Mouse (Mus musculus) T-helper 2 cell (primary cell): ENCODE measurements around the gene Rapgef3.

Experiments
- in situ Hi-C: fragments of 300-600 bp; cut with MboI, MseI; formaldehyde crosslinking; loops from one replicate; pipeline ENCODE4 v1.15.1; 2025; ENCODE audit warnings: high pct_unique_total_duplicates

Gene Rapgef3

DNA sequence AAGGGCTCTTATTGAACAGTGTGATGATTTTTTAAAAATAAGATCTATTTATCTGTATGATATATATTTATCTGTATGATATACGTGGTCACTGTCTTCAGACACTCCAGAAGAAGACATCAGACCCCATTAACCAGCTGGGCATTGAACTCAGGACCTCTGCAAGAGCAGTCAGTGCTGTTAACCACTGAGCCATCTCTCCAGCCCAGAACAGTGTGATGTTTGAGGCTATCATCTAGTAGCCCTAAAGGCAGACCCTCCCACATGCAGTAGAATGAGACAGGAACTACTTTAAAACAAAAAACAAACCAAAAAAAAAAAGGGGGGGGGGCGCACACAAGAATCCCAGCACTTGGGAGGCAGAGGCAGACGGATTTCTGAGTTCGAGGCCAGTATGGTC, 20.3 kb downstream of the Rapgef3 start:
- in situ Hi-C loops = no loop called here

DNA sequence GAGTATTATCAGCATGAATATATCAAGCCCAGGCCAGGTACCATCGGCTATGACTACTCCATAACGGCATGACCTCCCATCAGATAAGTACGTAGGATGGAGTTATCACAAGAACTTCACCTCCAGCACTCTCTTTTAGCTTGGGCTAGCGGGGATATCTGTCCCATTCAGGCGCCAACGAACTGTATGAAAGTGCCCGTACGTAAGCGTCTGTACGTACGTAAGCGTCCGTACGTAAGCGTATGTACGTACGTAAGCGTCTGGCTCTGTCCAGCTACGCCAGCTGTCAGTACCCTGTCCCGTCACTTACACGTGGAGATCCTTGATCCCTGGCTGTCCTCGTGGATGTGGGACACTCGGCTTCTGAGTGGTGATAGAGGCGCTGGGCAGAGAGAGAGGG, 21.0 kb downstream of the Rapgef3 start:
- in situ Hi-C loops = no loop called here

DNA sequence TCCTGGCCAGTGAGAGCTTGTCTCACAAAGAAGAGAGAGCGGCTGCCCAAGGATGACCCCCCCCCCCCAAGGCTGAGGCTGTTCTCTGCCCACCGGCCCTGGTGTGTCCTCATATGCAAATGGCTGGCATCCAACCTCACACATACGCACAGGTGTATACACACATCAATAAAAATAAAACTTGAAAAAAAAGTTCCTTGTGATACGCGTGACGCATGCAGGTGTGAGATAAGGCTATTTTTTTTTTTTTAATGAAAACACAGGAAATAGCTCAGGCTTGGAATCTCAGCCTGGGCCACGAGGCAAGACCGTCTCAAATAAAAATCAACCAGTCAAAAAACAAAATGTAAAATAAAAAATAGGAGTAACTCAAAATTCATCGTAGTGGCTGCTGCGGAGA, 21.5 kb downstream of the Rapgef3 start:
- in situ Hi-C loops = no loop called here

DNA sequence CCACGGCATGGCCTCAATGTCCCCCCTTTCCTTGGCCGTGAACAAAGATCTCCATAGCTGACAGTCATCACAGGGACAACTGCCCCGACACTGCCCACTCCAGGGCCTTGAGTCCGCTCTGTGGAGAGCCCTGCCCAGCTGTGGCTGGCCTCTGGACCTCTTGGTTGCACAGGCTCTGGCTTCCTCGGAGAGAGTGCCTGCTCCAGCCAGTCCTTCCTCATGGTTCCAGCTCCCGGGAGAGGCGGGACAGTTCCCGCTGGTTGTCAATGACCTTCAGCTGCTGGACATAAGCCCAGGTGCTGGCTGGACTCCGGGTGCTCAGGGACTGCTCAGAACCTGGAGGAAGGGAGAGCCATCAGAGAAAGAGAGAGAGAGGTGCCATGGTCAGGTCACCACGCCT, 22.4 kb downstream of the Rapgef3 start:
- in situ Hi-C loops = no loop called here

DNA sequence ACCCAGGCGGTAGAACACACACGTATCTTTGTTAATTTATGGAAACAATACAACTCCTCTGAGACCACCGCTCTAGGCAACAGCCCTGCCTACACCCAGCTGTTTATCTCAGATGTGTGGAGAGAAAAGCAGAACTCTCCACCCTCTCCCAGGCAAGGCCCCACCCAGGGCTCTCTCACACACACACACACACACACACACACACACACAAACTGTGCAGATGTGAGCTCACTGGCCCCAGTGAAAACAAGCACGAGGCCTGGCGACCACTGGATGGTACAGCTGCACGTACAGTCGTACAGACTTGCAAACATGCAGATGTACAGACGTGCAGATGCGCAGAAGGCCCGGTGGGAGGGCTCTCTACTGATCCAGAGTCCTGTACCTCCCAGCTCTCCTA, 22.8 kb downstream of the Rapgef3 start:
- in situ Hi-C loops = no loop called here

DNA sequence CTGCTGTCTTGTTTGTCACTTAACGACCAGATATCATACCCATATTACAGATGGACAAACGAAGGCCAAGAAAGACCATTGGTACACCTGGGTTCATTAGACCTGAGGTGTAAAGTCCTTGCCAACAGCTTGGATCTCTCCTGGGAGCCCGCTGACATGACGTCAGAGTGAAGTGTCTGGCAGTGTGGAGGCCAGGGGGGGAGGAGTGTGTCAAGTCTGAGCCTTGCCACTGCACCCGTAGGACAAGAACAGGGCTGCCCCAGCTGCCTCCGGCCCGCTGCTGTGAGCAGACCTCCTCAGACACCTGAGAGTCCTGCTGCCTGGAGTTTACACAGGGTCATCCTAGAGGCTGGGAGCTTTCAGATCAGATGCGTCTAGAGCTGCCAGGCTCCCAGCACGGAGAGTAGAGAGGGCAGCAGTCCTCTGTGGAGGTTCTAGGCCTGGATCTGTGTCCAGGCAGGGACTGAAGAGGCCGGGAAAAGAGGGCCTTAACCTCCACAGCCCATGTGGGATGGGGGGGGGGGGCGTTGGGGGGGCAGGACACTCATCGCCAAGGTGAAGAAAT, 23.7 kb downstream of the Rapgef3 start:
- in situ Hi-C loops = no loop called here

DNA sequence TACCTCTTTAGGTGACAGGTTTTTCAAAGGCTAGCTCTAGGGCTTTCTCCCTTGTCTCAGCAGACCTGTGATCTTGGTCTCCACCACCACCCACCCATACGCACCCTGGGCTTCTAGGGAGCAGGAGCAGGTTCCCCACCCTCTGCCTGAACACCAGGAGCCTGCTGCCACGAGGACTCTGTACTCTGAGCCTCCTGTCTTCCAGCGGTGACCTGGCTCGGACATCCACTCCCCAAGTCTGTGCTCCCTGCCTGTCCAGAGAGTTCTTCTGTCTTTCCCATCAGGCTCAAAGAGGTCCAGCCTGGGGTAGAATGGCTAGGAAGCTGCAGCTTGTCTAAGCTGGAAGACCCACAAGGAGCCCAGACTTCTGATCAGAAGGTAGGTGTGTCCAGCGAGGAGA, 24.6 kb downstream of the Rapgef3 start:
- in situ Hi-C loops = no loop called here

DNA sequence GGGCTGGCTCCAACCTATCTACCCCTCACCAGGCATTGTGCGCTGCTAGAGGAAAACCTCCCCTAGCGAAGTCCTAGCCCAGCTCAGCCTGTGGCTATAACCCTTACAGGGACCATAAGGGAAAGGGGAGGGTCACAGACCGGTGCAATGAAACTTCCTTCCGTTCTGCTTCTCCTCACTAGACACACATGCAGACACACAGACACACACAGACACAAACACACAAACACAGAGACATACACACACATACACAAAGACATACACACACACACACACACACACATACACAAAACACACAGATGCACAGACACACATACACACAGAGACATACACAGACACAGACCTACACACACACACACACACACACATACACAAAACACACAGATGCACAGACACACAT, 25.2 kb downstream of the Rapgef3 start:
- in situ Hi-C loops = no loop called here

DNA sequence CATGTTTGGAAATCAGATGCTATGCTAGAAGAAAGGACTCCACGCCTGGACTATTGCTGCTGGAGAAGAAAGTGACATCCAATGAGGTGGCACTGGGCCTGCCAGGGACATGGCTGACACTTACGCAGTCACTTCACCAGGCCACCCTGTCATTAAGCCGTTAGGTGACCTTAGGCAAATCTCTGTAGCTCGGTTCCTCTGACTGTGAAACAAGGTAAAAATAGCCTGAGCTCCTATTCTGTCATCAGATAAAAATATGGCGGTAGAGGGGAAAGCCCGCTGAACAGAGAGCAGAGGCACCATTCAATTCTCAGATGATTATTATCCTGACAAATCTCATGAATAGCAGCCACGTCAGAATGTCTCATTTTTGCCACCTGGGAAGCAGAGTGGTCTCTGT, 25.7 kb downstream of the Rapgef3 start:
- in situ Hi-C loops = no loop called here

DNA sequence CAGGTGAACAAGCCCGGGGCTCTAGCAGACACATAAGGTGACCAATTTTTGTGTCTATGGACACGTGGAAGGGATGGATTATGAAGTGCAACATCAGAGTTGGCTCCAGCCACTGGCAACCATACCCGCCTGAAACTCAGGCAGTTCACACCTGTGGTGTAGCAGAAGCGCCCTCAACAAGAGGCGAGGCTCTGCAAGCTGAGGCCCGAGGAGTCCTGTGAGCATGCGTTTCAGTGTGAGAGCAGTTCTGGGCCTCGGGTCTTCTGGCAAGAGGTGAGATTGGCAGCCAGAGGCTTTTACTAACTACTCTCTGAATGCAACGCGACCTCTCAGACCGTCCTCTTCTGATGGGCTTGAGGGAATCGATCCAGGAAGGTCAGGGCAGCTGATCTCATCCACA, 26.1 kb downstream of the Rapgef3 start:
- in situ Hi-C loops = no loop called here

DNA sequence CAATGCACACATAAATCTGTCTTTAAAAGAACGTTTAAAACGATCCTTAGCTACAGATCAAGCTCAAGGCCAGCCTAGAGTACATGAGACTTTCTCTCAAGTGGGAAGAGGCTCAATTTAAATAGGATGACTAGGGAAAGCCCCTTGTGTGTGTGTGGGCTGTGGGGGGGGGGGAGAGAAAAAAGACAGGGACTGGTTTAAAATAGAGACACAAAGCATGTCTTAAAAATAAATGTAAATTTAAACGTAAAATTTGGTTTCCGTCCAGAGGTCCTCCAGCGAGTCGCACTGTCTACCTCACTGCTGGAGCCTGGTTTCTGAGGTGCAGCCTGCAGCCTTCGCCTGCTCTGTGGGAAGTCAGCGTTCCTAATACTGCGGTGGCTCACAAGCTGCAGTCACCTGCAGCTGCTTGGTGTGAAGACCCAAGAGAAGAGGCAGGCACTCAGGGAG, 27.5 kb downstream of the Rapgef3 start:
- in situ Hi-C loops = no loop called here

DNA sequence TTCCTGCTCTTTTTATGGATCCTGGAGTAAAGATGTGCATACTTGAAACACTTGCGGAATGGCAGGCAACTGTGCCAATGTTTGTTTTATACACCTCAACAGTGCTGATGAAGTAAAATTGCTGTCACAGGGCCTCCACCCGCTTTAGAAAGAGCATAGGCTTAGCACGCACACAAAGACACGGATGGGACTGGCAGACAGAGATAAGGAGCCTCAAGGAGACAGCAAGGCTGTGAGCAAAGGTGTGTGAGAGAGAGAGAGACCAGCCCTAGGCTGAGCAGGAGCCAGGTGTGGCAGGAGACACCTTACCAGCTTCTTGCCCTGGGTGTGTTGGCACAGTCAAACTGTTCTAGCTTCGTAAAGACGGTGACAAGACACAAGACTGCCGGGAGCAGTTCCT, 28.8 kb downstream of the Rapgef3 start:
- in situ Hi-C loops = no loop called here

DNA sequence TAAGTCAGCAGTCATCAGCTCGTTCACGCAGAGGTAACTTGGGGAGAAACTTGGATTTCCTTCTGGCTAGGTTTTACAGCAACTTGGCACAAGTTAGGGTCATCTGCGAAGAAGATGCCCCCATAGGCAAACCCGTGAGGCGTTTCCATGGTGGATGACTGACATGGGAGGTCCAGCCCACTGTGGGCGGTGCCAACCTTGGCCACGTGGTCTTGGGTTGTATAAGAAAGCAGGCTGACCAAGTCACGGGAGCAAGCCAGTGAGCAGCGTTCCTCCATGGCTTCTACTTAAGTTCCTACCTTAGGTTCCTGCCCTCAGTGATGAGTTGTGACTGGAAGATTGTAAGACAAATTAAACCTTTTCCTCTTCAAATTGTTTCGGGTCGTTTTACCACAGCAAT, 35.8 kb downstream of the Rapgef3 start:
- in situ Hi-C loops = no loop called here

DNA sequence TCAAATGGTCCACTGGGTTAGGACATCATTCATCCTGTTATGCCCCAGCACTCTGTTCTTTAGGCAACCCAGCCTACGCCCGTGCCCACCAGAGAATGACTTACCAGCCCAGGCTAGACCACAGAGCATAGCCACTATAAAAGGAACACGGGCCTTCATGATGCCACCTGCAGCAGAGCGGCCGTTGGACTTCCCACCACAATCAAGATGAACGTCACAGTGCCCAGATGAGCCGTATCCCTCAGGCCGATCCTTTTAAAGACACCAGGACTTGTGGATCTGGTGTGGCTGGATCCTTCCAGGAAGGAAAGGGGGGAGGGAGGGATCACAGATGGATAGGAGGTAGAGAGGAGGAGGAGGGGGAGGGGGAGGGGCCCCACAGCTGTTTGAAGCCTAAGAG, 36.7 kb downstream of the Rapgef3 start, which contains the start of gene Endou:
TSS of gene Endou (minus strand) at position 229 of the 400 bp plus-strand sequence.
- in situ Hi-C loops = no loop called here

DNA sequence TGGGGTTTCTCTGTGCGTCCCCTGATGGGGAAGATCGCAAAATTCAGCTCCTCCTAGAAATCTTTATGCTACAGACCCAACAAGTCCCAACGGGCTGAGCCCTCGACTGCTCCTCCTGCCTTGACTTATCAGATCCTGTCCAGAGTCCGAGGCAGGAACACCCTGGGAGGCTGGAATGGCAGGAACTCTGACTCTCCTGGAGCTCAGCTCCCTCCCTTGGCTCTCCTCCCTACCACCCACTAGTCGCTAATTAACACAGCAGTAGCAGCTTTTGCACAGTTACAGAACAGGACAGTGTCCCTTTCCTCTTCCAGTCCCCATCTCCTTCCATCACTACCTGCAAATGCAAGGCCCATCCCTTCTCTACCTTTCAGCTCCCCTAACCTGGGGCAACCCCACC, 37.4 kb downstream of the Rapgef3 start:
- in situ Hi-C loops = no loop called here

DNA sequence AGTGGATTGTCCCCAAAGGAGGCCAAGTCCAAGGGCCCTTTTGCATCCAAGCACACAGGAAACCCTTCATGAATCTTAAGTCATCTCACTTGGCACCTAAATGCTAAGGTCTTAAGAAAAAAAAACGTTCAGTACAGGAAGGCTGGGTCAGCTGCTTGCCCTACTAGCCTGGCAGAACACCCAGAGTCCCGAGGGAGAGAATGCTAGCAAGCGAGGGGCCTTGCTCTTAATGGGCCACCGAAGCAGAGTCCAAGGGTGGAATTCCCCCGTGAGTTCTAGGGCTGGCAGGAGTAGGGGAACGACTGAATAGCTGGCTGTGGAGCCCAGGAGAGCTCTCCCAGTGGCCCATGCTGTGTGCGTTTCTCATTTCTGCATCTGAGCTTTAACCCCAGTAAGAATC, 39.0 kb downstream of the Rapgef3 start:
- in situ Hi-C loops = no loop called here

DNA sequence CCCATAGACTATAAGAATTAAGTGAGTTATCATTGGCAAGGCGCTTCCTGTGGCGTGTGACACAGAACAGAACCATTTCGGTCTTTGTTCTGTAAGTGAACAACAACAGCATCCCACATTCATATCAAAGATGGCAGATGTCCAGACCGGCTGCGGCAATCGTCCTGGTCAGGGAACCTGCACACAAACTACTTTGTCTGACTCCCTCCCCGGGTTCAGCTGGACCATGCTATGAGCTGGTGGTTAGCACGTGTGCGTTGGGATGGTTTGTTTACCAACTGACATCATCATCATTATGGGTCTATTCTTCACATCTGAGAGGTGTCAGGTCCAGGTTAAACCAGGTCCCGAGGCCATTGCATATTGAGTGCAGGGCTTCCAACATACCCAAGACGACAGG, 39.4 kb downstream of the Rapgef3 start:
- in situ Hi-C loops = no loop called here

DNA sequence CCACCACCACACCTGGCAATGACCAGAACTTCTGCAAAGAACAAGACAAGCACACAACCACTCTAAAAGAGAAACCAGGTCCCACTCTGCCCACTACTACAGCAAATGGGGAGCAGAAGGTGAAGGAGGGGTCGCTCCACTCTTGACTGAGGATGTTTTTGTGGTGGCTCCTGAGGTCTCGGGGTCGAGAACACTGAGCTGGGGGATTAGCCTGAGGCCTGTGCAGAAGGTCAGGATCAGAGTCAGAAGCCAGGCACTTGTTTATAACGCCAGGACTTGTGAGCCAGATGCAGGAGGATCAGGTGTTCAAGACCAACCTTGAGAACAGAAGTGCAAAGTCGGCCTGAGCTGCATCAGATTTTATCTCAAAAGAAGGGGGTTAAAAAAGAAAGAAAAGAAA, 40.3 kb downstream of the Rapgef3 start:
- in situ Hi-C loops = no loop called here

DNA sequence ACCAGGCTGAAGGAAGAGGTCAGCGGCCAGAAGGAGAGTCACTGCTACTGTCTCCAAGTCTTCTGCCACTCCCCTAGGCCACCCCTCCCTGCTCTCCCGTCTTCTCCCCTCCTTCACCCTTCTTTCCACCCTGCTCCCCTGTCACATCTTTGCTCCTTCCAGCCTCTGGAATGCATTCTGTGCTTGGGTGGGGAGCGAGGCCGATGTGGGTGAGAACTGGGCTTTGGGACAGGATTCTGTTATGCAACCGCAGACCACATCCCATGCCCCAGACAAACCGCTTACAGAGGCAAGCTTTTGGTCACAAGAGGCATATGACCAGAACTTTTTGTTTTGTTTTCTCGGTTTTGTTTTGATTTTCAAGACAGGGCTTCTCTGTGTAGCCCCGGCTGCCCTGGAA, 40.7 kb downstream of the Rapgef3 start:
- in situ Hi-C loops = no loop called here

DNA sequence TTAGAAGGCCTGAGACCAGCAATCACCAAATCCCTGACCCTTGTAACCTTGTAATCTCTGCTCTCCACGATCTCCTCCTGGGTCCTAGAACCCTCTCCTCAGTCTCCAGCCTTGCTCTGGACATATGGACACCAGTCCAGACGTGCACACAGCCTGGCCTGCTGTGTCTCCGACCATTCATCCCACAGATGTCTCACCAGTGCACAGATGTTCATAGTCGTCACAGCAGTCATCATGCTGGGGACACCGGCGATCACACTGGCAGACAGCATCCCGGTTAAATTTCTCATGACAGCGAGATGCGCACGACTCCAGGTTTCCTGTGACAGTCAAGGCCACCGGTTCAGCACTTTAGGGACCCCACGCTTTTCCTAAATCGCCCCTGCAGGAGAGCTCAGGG, 41.5 kb downstream of the Rapgef3 start:
- in situ Hi-C loops = no loop called here

DNA sequence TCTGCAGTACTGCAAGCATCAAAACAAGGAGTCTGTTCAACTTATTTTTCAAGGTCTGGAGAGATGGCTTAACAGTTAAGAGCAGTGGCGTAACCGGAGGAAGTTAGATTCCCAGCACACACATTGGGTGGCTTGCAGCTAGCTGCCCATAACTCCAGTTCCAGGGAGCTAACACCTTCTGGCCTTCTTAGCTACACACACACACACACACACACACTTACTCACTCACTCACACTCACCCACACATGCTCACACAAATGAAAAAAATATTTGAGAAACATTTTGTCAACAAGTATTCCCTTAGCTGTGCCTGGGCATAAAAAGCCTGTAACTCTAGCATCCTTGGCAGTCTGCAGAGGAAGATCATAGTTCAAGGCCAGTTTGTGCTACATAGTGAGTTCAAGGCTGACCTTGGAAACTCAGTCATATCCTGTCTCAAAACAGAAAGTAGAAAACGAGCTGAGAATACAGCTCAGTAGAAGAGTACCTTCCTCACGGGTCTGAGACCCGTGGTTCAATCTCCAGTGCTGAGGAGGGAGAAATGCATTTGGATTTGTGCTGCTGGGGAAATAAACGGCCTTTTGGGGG, 42.5 kb downstream of the Rapgef3 start:
- in situ Hi-C loops = no loop called here

DNA sequence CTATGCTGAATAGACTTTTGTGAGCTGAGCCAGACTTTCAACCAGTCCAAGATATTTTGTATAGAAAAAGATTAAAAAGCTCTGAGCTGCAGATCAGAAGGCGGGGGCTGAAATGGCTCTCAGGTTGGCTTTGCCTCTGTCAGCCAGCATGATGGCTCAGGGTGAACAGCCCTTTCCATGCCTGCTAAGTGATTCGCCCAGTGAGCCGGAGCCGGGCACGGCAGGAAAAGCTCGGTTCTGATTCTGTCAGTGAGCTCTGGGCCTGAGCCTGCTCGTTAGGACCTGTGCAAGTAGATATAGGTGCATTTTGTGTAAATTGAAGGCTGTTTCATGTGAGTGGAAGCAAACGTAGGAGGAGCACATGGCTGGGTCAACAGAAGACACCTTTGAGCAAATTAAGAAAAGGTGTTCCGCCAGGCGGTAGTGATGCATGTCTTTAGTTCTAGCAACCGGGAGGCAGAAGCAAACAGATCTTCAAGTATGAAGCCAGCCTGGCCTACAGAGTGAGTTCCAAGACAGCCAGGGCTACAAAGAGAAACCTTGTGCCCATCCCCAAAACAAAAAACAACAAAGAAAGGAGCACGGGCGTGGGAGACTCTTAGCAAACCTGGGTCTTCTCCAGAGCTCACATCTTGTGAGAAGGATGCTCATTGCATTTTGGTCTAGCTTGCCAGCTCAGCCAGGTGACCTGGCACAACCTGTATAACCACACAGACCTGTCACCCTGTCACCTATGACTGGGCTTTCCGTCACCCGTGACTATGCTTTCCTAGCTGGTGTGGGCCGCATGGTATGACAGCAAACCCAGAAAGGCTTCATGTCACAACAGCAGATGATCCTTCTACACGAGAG, 43.2 kb downstream of the Rapgef3 start:
- in situ Hi-C loops = no loop called here
